Mouse (Mus musculus): ENCODE measurements around the gene Babam2. TPM values are rescaled to one million over a fixed set of nuclear protein-coding genes. Genes with fewer than 3 reads are reported as not detected.

Gene Babam2
- total RNA-seq, 2 experiments from 2014 or later: 45.5 to 48.1 TPM

- DNase-seq (ENCODE audit: extremely low spot score in 1 of 2, low spot score in 1 of 2): no peak
These were observed 406.9 kb downstream of the Babam2 start for GRCm38 (mm10) chr5:32104119-32104990.

GRCm38 (mm10) chr5:32106473-32107140, 409.1 kb downstream of the Babam2 start:
- DNase-seq (ENCODE audit: extremely low spot score in 1 of 2, low spot score in 1 of 2): no peak

GRCm38 (mm10) chr5:32110651-32111050, 413.2 kb downstream of the Babam2 start:
- no peak for DNase-seq (ENCODE audit: extremely low spot score in 1 of 2, low spot score in 1 of 2)

DNA sequence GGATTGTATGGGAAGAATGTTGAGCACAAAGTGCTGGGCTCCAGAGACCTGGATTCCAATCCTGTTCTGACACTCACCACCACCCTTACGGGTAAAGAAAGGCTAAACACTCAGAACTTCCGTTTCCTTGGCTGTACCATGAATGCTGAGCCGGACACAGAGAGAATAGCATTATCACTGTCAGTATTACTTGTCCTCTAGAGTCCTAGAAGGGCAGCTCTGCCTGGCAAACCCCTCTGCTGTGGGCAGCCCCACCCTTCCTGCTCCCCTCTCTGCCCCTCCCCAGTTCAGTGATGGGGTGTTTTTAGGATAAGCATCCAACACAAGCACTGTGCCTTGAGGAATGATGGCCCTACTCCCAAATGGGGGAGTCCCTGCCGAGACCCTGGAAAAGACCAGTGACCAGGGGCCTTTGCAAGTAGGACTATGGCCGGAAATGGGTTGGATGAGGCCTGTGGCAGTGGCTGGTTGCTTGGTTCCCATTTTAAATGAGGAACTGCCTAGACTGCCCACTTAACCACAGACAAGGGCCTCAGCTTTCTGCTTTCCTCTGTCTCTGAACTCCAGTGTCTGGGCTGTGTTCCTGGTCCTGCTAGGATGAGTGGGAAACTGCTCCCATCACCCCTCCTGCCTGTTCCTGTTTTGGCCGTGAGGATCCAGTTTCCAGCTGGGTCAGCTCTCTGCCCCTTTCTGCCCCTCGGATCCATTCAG, 414.9 kb downstream of the Babam2 start:
- DNase-seq (ENCODE audit: extremely low spot score in 1 of 2, low spot score in 1 of 2): no peak

DNA sequence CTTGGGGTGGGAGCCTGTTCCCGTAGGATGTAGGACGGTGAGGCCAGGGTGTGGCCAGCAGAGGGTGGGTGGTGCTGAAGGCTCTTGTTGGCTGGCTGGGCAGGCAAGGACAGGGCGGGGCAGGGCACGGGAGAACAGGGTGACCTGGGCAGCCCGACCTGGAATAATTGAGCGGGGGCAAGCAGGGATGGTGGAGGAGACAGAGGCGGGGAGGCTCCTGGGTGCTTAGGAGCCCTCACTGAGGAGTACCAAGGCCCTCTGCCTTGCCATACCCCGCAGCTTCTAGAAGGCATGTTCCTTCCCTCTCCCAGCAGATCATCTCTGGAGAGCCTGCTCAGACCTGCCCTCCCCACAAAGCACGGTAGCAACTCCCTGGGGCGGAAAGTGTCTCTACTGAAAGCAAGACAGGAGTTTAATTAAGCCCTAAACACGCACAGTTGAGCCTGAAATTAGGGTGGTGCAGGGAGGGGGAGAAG, 423.5 kb downstream of the Babam2 start:
- DNase-seq (ENCODE audit: extremely low spot score in 1 of 2, low spot score in 1 of 2): no peak

GRCm38 (mm10) chr5:32121936-32122335, 424.5 kb downstream of the Babam2 start:
- no peak for DNase-seq (ENCODE audit: extremely low spot score in 1 of 2, low spot score in 1 of 2)

GRCm38 (mm10) chr5:32122363-32122762, 424.9 kb downstream of the Babam2 start:
- DNase-seq (ENCODE audit: extremely low spot score in 1 of 2, low spot score in 1 of 2): no peak

- DNase-seq (ENCODE audit: extremely low spot score in 1 of 2, low spot score in 1 of 2): no peak
These were observed 427.5 kb downstream of the Babam2 start for GRCm38 (mm10) chr5:32124957-32125356.

DNA sequence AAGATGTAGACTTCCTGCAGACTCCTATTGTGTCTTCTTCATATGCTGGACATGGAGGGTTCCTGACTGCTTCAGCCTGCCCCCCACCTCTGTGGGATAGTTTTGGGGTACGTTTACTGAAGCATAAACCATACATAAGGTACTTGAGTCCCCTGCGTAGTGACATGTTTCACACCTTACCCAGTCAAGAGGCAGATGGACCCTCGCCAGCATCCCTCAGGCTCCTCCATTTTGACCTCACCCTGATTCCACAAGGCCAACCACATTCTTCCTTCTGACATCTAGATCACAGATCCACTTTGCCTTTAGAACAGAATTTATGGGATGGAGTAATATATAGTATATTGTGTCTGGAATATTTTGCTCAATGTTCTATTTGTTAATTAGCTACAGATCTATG, 429.7 kb downstream of the Babam2 start:
- no peak for DNase-seq (ENCODE audit: extremely low spot score in 1 of 2, low spot score in 1 of 2)

DNA sequence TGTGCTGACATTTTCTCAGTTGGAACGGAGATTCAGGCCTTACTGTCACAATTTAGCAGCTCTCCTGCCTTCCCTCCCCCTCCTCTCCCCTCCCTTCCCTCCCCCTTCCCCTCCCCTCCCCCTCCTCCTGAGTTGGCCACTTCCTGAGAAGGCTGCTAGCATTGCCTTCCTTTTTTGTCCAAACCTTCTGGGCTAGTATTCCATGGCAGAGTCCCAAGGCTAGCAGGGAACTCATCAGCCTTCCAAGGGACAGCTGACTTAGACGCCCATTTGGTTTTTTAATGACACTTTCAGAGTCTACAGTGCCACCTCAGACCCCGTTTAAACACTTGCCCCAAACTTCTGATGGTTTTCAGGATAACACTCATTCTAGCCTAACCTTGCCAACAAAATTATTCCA, 430.4 kb downstream of the Babam2 start:
- DNase-seq (ENCODE audit: extremely low spot score in 1 of 2, low spot score in 1 of 2): no peak

DNA sequence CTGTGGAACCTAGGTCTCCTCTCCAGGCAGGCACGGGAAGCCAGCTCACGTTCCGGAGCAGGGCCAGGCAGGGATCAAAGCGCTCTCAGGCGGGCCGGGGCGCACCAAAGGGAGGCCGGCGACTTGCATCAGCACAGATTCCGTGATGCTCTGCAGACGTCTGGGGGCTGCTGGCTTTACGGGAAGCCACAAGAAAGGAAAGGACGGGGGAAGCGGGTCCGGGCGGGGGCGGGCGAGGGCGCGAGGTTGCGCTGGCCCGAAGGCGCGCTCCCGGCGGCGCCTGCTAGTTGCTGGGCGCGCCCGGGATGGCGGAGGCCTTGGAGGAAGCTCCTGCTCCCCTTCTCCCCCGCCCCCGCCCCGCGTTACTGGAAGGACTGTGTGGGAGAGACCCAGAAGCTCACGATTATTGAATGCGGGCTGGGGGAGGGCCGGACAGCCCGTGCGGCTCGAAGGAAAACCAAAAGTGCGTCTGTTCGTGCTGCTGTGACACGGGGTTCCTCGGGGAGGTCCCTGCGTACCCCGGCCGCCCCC, 435.6 kb downstream of the Babam2 start:
- DNase-seq (ENCODE audit: extremely low spot score in 1 of 2, low spot score in 1 of 2): peak; percentile 27 to 53

- DNase-seq (ENCODE audit: extremely low spot score in 1 of 2, low spot score in 1 of 2): peak; percentile 42 to 47
These were observed 436.1 kb downstream of the Babam2 start for GRCm38 (mm10) chr5:32133549-32134004.

DNA sequence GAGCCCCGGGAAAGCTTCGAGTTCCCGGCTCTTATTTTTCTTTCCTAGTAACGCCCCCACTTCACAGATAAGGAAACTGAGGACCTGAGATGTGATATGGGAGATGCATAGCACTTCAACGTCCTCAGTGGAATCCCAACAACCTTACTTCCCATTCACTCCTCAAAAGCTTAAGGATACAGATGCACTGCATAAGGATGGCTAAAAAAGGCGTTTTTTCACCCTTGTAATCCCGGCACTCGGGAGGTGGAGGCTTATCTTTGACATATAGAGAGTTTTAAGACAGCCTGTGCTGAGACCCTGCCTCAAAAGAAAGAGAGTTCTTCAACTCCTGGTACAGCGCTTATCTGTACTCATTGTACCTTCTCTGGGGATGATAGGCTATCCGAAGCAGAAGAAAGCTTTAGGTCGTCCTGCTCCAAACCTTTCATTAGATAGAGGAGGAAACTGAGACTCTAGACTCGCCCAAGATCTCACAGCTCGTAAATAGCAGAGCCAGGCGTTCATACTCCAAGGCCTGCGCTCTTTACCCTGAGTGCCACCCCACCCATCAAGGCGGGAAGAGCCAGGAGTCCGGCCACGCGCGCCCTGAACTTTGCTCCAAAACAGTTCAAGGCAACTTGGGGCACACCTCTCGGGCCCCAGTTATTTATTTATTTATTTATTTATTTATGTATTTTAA, 436.7 kb downstream of the Babam2 start:
- no peak for DNase-seq (ENCODE audit: extremely low spot score in 1 of 2, low spot score in 1 of 2)

Small RNAs within 50 kb of the gene (microRNA-seq; reads per million reads assigned to microRNA genes)
- gene Mir3473e: 0 reads per million in 2 experiments

Other genes with a start within 250 kb of the Babam2 start
- gene Zfp512, start 245.3 kb upstream of the Babam2 start, total RNA-seq (2021): 10 to 100 TPM; 43.5 to 43.9 TPM
- under 1 TPM in 1 of 2 experiments, not detected in 1; 0.21 TPM for gene 4930548H24Rik, start 211.9 kb upstream of the Babam2 start, total RNA-seq (2021)
- 10 to 100 TPM; 31.8 to 34.1 TPM for gene Gpn1, start 202.9 kb upstream of the Babam2 start, total RNA-seq (2021)
- gene Slc4a1ap, start 170.7 kb upstream of the Babam2 start, total RNA-seq (2021): 10 to 100 TPM; 49.3 to 50.1 TPM
- 10 to 100 TPM; 17.4 to 18.3 TPM for gene Supt7l, start 169.9 kb upstream of the Babam2 start, total RNA-seq (2021)
- 100 to 1,000 TPM in 1 of 2 experiments, 10 to 100 TPM in 1; 92.2 to 110 TPM for gene Mrpl33, start 100.7 kb upstream of the Babam2 start, total RNA-seq (2021)
- 1 to 10 TPM; 3.4 to 4.3 TPM for gene Rbks, start 57 bp upstream of the Babam2 start, total RNA-seq (2021)